Mouse (Mus musculus) myocyte (in vitro differentiated cells): ENCODE measurements around the gene Kmt2e.

Source experiments
- CEBPB ChIP-seq: IDR thresholded peaks from 2 replicates; pipeline ENCODE4 v1.6.1; 2011; ENCODE audit warnings: mild to moderate bottlenecking, moderate library complexity; ENCODE audit not compliant: poor library complexity, insufficient read depth, severe bottlenecking
- MAX ChIP-seq: IDR thresholded peaks from one replicate; pipeline ENCODE4 v1.6.1; 2011; ENCODE audit warnings: low read depth, mild to moderate bottlenecking, control low read depth
- MYOD1 ChIP-seq, 3 experiments: IDR thresholded peaks; one replicate each; pipeline ENCODE4 v1.6.1; 2011; ENCODE audit warnings: control low read depth in 2 of 3, low read depth in 2 of 3, mild to moderate bottlenecking in 2 of 3, moderate library complexity in 1 of 3; ENCODE audit not compliant: insufficient read length in 2 of 3, control insufficient read depth in 1 of 3
- POLR2A ChIP-seq: IDR thresholded peaks from one replicate; pipeline ENCODE4 v1.6.1; 2011; ENCODE audit warnings: low read depth, mild to moderate bottlenecking, control low read depth, moderate library complexity; ENCODE audit not compliant: insufficient read length
- SRF ChIP-seq: IDR thresholded peaks from one replicate; pipeline ENCODE4 v1.6.1; 2011; ENCODE audit warnings: low read depth; ENCODE audit not compliant: control insufficient read depth, insufficient read length
- TCF3 ChIP-seq: IDR thresholded peaks from one replicate; pipeline ENCODE4 v1.6.1; 2011; ENCODE audit warnings: low read depth, control low read depth; ENCODE audit not compliant: insufficient read length
- USF1 ChIP-seq: IDR thresholded peaks from one replicate; pipeline ENCODE4 v1.6.1; 2011; ENCODE audit warnings: low read depth, mild to moderate bottlenecking, control low read depth, moderate library complexity

GRCm38 (mm10) chr5:23421440-23421839 is 12.8 kb upstream of the Kmt2e start:
- TF ChIP-seq TCF3 (no peak), POLR2A (no peak), MAX (no peak), MYOD1 (IDR thresholded peaks at IDR 0.05; ENCODE audit: control insufficient read depth in 1 of 3, insufficient read length in 2 of 3, low read depth in 2 of 3) (no peak), SRF (no peak), USF1 (no peak), CEBPB (no peak)
